Mouse (Mus musculus): ENCODE results near the gene Rmdn2. TPM values are rescaled to one million over a fixed set of nuclear protein-coding genes. Genes with fewer than 3 reads are reported as not detected.
A peak's percentile ranks its signal among the peaks of the same experiment; 100 is the strongest.

Gene Rmdn2
- polyA plus RNA-seq, 1 experiment from 2014 or later: 5.7 TPM

GRCm38 (mm10) chr17:79713276-79713642 lies 101.6 kb downstream of the Rmdn2 start:
- peaks cover 99% of the 10 kb centered on the region for H3K27me3 ChIP-seq (ENCODE audit: poor library complexity, severe bottlenecking)
- peak overlapping the region; percentile 77; the same call in 1 of the 2 replicates for H3K27ac ChIP-seq
- H3K4me1 ChIP-seq: peaks cover 52% of the 10 kb centered on the region
- H3K4me3 ChIP-seq: peak overlapping the region; percentile 60
- H3K9me3 ChIP-seq: peaks cover 3% of the 10 kb centered on the region; the same call in 1 of the 2 replicates
- DNase-seq (ENCODE audit: extremely low spot score, low spot score): peak; percentile 65
- no peaks in the 10 kb centered on the region for H3K36me3 ChIP-seq (replicated peaks)
- WGBS: under 1% methylated on average over 24 of the region's 24 CpGs

- peaks cover 3% of the 10 kb centered on the region; the same call in 1 of the 2 replicates for H3K9me3 ChIP-seq
- under 1% methylated on average over 63 of the region's 63 CpGs for WGBS
- H3K36me3 ChIP-seq (replicated peaks): no peaks in the 10 kb centered on the region
- DNase-seq (ENCODE audit: extremely low spot score, low spot score): peak; percentile 60
- peaks cover 48% of the 10 kb centered on the region for H3K4me1 ChIP-seq
- peak overlapping the region; percentile 77; the same call in 1 of the 2 replicates for H3K27ac ChIP-seq
- peaks cover 99% of the 10 kb centered on the region for H3K27me3 ChIP-seq (ENCODE audit: poor library complexity, severe bottlenecking)
- H3K4me3 ChIP-seq: peak overlapping the region; percentile 60
Measured at GRCm38 (mm10) chr17:79713643-79714367, 102.1 kb downstream of the Rmdn2 start.

- peak overlapping the region; percentile 77 for H3K27ac ChIP-seq
- 1% methylated on average over 16 of the region's 16 CpGs for WGBS
Measured at GRCm38 (mm10) chr17:79714368-79714895, 102.8 kb downstream of the Rmdn2 start.

GRCm38 (mm10) chr17:79714931-79715637 lies 103.4 kb downstream of the Rmdn2 start, which contains the start of gene Cyp1b1:
Cyp1b1 (minus strand) TSS chr17:79715061.
- Histone ChIP-seq H3K27ac (peak within 1 kb of the TSS; percentile 77), H3K4me3 (peak within 1 kb of the TSS; percentile 60), H3K9me3 (peaks cover 3% of the 10 kb centered on the region; the same call in 1 of the 2 replicates), H3K4me1 (peaks cover 43% of the 10 kb centered on the region), H3K27me3 (ENCODE audit: poor library complexity, severe bottlenecking) (peaks cover 99% of the 10 kb centered on the region), H3K36me3 (replicated peaks) (no peaks in the 10 kb centered on the region)
- under 1% methylated on average over 31 of the region's 31 CpGs for WGBS
- peak; percentile 51 for DNase-seq (ENCODE audit: extremely low spot score, low spot score)

More at GRCm38 (mm10) chr17:79714368-79714895, 102.8 kb downstream of the Rmdn2 start:
- H3K9me3 ChIP-seq: peaks cover 3% of the 10 kb centered on the region; the same call in 1 of the 2 replicates
- H3K36me3 ChIP-seq (replicated peaks): no peaks in the 10 kb centered on the region
- DNase-seq (ENCODE audit: extremely low spot score, low spot score): peak; percentile 48
- peaks cover 99% of the 10 kb centered on the region for H3K27me3 ChIP-seq (ENCODE audit: poor library complexity, severe bottlenecking)
- peak overlapping the region; percentile 60 for H3K4me3 ChIP-seq
- peaks cover 48% of the 10 kb centered on the region for H3K4me1 ChIP-seq

GRCm38 (mm10) chr17:79715649-79716143 lies 104.0 kb downstream of the Rmdn2 start:
- H3K4me1 ChIP-seq: peaks cover 37% of the 10 kb centered on the region
- peak overlapping the region; percentile 77 for H3K27ac ChIP-seq
- H3K27me3 ChIP-seq (ENCODE audit: poor library complexity, severe bottlenecking): peaks cover 99% of the 10 kb centered on the region
- H3K36me3 ChIP-seq (replicated peaks): no peaks in the 10 kb centered on the region
- H3K4me3 ChIP-seq: peak overlapping the region; percentile 60
- H3K9me3 ChIP-seq: peaks cover 3% of the 10 kb centered on the region; the same call in 1 of the 2 replicates
- DNase-seq (ENCODE audit: extremely low spot score, low spot score): peak; percentile 89
- 1% methylated on average over 42 of the region's 42 CpGs for WGBS

- 81% methylated on average over 7 of the region's 7 CpGs for WGBS
- no peak for DNase-seq (ENCODE audit: extremely low spot score, low spot score)
- peaks cover 4% of the 10 kb centered on the region for H3K4me1 ChIP-seq
Measured at GRCm38 (mm10) chr17:79720681-79721080, 109.0 kb downstream of the Rmdn2 start.

GRCm38 (mm10) chr17:79726613-79727012 lies 115.0 kb downstream of the Rmdn2 start:
- no peaks in the 10 kb centered on the region for H3K36me3 ChIP-seq (replicated peaks)
- WGBS: 91% methylated on average over 5 of the region's 5 CpGs
- peaks cover 25% of the 10 kb centered on the region for H3K4me1 ChIP-seq
- DNase-seq (ENCODE audit: extremely low spot score, low spot score): no peak
- H3K4me3 ChIP-seq: no peak overlapping the region
- no peaks in the 10 kb centered on the region for H3K9me3 ChIP-seq
- H3K27me3 ChIP-seq (ENCODE audit: poor library complexity, severe bottlenecking): peaks cover 55% of the 10 kb centered on the region
- no peak overlapping the region for H3K27ac ChIP-seq

More at GRCm38 (mm10) chr17:79720681-79721080, 109.0 kb downstream of the Rmdn2 start:
- peaks cover 3% of the 10 kb centered on the region; the same call in 1 of the 2 replicates for H3K9me3 ChIP-seq
- H3K27ac ChIP-seq: no peak overlapping the region
- no peaks in the 10 kb centered on the region for H3K36me3 ChIP-seq (replicated peaks)
- peaks cover 71% of the 10 kb centered on the region for H3K27me3 ChIP-seq (ENCODE audit: poor library complexity, severe bottlenecking)
- no peak overlapping the region for H3K4me3 ChIP-seq

GRCm38 (mm10) chr17:79728053-79728584 lies 116.5 kb downstream of the Rmdn2 start:
- no peak for DNase-seq (ENCODE audit: extremely low spot score, low spot score)
- no peak overlapping the region for H3K27ac ChIP-seq
- H3K9me3 ChIP-seq: no peaks in the 10 kb centered on the region
- peaks cover 52% of the 10 kb centered on the region for H3K27me3 ChIP-seq (ENCODE audit: poor library complexity, severe bottlenecking)
- 0 out of 2 replicates have a peak overlapping the region, but pooled peaks have one; percentile 11 for H3K4me3 ChIP-seq
- WGBS: 25% methylated on average over 14 of the region's 14 CpGs
- H3K36me3 ChIP-seq (replicated peaks): no peaks in the 10 kb centered on the region
- H3K4me1 ChIP-seq: peaks cover 32% of the 10 kb centered on the region

- no peaks in the 10 kb centered on the region for H3K36me3 ChIP-seq (replicated peaks)
- no peak for DNase-seq (ENCODE audit: extremely low spot score, low spot score)
Measured at GRCm38 (mm10) chr17:79728585-79729503, 117.2 kb downstream of the Rmdn2 start.

GRCm38 (mm10) chr17:79730988-79731387 lies 119.3 kb downstream of the Rmdn2 start:
- no peak overlapping the region for H3K4me3 ChIP-seq
- no peak for DNase-seq (ENCODE audit: extremely low spot score, low spot score)
- peaks cover 43% of the 10 kb centered on the region for H3K27me3 ChIP-seq (ENCODE audit: poor library complexity, severe bottlenecking)

More at GRCm38 (mm10) chr17:79728585-79729503, 117.2 kb downstream of the Rmdn2 start:
- Histone ChIP-seq H3K27ac (no peak overlapping the region), H3K4me3 (0 out of 2 replicates have a peak overlapping the region, but pooled peaks have one; percentile 11), H3K4me1 (peaks cover 38% of the 10 kb centered on the region), H3K27me3 (ENCODE audit: poor library complexity, severe bottlenecking) (peaks cover 52% of the 10 kb centered on the region), H3K9me3 (no peaks in the 10 kb centered on the region)
- WGBS: 32% methylated on average over 16 of the region's 16 CpGs

GRCm38 (mm10) chr17:79733039-79733438 lies 121.4 kb downstream of the Rmdn2 start:
- 57% methylated on average over 4 of the region's 4 CpGs for WGBS
- peaks cover 40% of the 10 kb centered on the region for H3K27me3 ChIP-seq (ENCODE audit: poor library complexity, severe bottlenecking)
- no peaks in the 10 kb centered on the region for H3K9me3 ChIP-seq
- DNase-seq (ENCODE audit: extremely low spot score, low spot score): no peak
- H3K4me1 ChIP-seq: peaks cover 37% of the 10 kb centered on the region
- no peaks in the 10 kb centered on the region for H3K36me3 ChIP-seq (replicated peaks)
- no peak overlapping the region for H3K27ac ChIP-seq
- no peak overlapping the region for H3K4me3 ChIP-seq

More at GRCm38 (mm10) chr17:79730988-79731387, 119.3 kb downstream of the Rmdn2 start:
- no peaks in the 10 kb centered on the region for H3K36me3 ChIP-seq (replicated peaks)
- H3K9me3 ChIP-seq: no peaks in the 10 kb centered on the region
- no peak overlapping the region for H3K27ac ChIP-seq
- H3K4me1 ChIP-seq: peaks cover 38% of the 10 kb centered on the region
- 74% methylated on average over 8 of the region's 8 CpGs for WGBS
